Mouse (Mus musculus) lung, postnatal 14 days (tissue): ENCODE measurements around the gene Clspn.
A peak's percentile ranks its signal among the peaks of the same experiment; 100 is the strongest.
"Not testable (repeated sequence)": the region's sequence is repeated elsewhere in the genome, so short reads cannot be mapped to it uniquely, and the experiment has no call there.

Source experiments
- DNase-seq: peaks from one replicate; pipeline ENCODE4 v3.0.0; 2021

Clspn gene

DNA sequence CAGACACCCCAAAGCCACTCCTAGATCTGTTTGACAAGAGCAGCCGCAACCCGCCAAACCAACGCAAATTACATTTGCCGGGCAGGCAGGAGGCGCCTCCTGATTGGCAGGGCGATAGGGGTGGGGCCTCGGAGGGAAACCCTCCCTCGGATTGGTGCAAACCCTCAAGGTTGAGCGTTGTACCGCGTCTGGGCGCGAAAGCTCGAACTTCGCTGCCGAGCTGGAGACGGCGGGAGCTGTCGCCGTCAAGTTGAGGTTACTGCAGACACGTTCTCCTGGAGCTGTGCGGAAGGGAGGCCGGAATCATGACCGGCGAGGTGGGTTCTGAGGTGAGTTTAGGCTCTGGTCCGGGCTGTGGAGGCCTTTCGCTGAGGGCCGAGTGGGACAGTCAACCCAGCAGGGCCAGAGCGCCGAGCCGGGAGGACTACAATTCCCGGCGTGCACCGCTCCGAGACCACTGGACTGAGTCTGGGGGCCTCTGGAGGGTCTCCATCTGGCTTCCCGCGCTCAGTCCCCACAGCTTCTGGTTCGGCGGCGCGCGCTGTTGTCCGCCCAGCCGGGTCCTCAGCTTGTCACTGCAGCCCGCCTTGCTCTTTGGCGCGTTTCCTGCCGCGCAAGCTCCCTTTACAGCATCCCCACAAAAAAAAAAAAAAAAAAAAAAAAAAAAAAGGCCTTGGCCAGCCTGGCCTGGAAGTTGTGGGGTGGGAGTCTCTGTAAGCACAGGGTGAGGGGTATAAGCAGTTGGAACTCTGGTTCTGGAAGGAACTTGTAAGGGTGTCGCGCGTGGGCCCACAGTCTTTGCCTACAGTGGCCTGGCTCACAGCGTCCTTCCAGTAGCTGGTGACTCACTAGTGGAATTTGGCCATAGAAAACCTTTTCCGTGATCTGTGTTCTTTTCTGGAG is at the start of gene Clspn:
Gene Clspn, plus strand, starts transcription at position 127 of the 903 bp plus-strand sequence.
- peak; percentile 88 for DNase-seq

DNA sequence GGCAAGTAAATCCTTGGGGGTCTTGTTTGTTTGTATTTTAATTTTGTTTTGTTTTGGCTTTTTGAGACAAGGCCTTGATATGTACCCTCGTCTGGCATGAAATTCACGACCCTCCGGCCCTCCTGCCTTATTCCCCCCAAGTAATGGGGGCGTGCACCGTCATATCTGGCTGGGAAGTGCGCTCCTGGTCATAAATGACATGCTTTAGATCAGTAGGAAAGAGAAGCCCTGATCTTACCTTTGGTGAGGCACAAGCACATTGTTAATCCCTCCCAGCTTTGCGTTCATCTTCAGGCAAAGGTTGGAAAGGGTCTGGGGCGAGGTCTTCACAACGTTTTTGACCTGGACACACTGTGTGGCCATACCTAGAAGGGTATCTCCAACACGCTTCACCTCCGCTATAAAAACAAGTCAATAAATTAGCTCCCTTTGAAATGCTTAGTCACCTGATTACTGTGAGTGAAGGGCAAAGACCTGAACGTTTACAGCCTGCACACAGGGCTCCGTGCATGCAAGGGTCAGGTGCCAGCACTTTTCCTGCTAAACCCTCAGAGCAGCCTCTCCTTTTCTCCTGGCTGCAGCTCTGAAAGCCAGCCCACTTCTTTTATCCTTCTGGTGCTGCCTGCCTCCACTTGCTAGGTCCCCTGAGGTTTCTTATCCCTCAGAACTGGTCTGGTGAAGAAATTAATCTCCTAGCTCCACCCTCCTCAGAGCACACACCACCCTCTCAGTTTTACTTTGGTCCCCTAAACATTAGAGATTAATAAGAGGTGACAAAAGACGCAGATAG is 48.4 kb upstream of the Clspn start:
- no peak for DNase-seq

DNA sequence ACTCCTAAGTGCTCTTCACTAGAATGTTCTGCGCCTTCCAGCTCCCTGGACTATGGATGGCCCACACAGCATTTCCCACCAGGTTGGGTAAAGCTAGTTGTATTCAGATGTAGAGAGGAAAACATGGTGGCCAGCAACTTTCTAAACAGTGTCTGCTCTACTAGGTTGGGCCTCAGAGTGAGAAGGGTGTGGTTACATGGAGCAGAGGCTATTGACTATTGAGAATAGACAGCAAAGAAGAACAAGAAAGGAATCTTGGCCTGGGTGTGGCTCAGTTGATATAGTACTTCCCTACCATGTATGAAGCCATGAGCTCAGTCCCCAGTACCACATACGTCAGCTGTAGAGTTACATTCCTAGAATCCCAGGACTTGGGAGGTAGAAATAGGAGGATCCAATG is 47.7 kb upstream of the Clspn start:
- DNase-seq, result no peak

GRCm38 (mm10) chr4:126511013-126511412 is 45.7 kb upstream of the Clspn start:
- no peak for DNase-seq

DNA sequence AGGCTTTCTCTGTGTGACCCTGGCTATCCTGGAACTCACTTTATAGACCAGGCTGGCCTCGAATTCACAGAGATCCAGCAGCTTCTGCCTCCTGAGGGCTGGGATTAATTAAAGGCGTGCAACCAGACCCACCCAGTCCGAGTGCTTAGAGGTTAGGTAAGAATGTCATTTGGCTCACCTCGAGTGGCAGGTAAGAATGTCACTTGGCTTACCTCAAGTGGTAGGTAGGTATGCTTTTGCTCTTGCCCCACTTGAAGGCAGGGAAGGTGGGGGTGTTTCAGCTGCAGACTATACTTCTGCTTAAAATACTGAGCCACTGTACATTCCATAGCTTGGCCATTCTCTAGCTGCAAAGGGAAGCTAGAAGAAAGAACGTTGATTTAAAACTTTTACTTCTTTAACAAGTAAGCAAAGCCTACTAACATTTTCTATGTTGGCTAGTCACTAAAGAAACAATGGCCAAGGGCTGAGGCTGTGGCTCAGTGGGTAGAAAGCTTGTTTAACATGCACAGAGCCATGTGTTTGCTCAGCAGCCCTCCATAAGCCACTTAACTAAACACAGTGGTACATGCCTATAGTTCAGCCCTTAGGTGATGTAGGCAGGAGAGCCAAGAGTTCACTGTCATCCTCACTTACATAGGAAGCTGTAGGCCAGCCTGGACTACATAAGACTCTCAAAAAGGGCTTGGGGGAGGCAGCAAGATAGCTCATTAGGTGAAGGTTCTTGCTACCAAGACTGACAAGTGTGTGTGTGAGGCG is 44.2 kb upstream of the Clspn start:
- DNase-seq, result peak; percentile 45

GRCm38 (mm10) chr4:126526164-126526563 is 30.6 kb upstream of the Clspn start:
- peak; percentile 56 for DNase-seq

DNA sequence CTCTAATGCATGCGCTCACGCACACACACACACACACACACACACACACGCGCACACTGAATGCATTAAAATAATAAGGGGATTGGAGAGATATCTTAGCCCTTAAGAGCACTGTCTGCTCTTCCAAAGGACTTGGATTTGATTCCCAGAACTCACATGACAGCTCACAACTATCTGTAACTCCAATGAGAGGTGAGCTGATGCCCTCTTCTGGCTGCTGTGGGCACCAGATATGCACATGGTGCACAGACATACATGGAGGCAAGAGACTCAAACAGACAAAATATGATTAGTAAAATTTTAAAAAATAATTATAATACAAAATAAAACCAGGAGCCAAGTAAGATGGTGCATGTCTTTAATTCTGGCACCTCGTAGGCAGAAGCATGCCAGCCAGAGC is 29.9 kb upstream of the Clspn start:
- no peak for DNase-seq

GRCm38 (mm10) chr4:126532292-126532691 is 24.4 kb upstream of the Clspn start:
- no peak for DNase-seq

GRCm38 (mm10) chr4:126532827-126533728 is 23.7 kb upstream of the Clspn start, which contains the start of gene Ago4:
Gene Ago4, minus strand, starts transcription at chr4:126533472.
- peak; percentile 67 for DNase-seq

DNA sequence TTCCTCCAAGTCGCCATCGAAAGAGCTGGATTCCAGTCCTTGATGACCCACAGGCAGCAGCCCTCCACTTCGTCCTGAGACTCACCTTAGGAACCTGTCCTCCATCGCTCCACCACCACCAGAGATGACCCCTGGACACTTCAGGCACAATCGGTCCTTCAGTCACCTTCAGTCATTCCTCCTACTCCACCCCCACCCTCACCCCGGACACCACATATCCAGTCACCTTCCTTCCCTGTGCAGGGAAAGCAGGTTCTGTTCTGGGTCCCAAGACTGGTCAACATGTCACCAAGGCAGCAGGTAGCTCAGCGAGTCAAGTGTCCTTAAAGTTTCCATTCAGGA is 23.0 kb upstream of the Clspn start:
- DNase-seq, result no peak

- not testable (repeated sequence) for DNase-seq
Observed at GRCm38 (mm10) chr4:126535631-126536030, 21.1 kb upstream of the Clspn start.

- no peak for DNase-seq
Observed at GRCm38 (mm10) chr4:126536865-126537264, 19.9 kb upstream of the Clspn start.

DNA sequence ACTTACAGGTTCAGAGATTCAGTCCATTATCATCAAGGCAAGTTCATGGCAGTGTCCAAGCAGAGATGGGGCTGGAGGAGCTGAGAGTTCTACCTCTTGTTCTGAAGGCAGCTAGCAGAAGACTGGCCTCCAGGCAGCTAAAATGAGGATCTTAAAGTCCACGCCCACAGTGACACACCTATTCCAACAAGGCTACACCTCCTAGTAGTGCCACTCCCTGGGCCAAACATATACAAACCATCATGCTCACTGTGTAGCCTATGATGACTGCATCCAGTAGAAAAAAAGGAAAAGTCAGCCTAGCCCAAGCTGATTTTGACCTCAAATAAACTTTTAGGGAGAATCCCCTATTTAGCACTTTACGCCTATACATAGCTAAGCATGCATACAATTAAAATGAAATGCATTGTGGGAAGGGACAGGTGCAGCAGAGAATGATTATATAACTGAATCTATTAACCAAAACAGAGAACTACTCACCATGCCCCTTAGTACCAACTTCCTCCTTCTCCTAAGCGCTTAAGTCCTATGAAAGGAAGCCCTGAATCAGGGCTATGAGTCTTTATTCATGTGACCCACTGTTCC is 16.2 kb upstream of the Clspn start:
- no peak for DNase-seq

DNA sequence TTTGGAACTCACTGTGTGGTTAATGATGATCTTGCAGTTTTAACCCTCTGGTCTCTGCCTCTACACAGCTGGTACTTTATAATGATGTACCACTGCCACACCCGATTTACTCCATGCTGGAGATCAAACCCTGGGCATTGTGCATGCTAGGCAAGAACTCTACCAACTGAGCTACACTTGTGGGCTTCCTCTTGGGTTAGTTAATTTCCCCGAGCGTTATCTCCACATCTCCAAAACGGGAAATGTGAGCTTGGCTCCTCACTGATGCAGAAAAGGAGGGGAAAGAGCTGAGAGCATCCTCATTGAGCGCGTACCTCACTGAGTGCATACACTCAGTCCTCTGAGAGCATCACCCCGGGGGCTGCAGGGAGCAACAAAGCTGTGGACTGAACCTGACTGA is 13.9 kb upstream of the Clspn start:
- DNase-seq, result no peak

DNA sequence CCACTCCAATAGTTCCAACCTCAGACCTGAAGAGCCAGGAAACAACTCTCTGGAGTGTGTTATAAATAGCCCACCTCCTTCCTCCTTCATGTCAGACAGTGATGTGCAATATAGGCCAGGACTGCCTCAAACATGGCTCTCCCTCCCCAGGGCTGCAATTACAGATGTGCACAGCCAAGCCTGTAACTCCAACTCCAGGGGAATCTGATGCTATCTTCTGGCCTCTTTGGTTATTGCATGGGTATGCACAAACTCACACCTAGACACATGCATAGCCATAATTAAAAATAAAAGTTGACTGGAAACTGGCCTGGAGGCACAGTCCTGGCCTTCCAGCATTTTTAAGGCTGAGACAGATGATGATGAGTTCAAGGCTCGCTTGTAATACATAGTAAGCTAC is 11.7 kb upstream of the Clspn start:
- DNase-seq, result no peak

- no peak for DNase-seq
Observed at GRCm38 (mm10) chr4:126545703-126546102, 11.0 kb upstream of the Clspn start.

DNA sequence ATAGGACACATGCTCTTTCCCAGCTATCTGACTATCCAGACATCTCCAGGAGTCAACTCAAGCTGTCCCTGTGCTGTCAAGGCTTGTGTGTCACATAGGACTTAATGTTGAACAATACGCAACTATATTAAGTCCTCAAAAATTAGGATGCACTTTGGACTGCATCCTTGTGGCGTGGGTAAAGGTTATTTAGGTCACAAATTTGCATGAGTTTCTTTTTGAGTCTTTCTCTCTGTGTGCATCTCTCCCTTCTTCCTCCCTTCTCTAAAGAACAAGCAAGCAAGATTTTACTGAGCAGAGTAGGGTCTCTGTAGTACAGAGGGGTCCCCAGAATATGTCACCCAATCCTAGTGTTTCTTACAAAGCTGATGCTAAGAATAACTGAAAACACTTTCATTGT is 10.6 kb upstream of the Clspn start:
- DNase-seq, result no peak

DNA sequence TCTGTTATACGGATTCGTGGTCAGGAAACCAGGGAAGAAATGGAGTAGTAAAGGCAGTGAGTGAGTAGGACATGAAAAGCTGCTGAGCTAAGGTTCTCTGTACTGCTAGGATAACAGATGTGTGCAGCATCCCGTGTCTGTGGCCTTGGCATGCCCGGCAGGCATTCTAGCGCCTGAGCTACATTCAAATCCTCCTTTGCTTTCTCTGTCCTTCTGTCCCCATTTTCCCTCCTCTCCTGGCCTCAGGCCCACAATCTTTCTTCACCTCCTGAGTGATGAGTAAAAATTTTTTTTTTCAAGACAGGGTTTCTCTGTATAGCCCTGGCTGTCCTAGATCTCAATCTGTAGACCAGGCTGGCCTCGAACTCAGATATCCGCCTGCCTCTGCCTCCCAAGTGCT is 4.6 kb upstream of the Clspn start:
- no peak for DNase-seq

DNA sequence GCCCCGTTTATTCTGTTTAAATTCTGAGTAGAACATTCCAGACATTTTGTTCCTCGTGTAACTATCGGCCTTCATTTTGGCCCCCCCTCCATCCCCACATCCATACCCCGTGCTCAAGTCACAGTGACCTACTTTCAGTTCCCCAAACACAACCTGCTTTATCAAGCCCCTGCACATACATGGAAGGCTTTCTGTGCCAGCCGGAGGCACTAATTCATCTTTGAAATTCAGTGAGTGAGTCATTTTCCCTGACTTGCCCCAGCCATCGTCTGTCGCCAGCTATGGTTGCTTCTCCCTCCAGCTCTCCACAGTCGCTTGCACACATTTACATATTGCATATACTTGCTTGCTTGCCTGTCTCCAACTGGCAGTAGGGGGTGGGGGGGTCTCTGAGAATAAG is 3.6 kb upstream of the Clspn start:
- no peak for DNase-seq

DNA sequence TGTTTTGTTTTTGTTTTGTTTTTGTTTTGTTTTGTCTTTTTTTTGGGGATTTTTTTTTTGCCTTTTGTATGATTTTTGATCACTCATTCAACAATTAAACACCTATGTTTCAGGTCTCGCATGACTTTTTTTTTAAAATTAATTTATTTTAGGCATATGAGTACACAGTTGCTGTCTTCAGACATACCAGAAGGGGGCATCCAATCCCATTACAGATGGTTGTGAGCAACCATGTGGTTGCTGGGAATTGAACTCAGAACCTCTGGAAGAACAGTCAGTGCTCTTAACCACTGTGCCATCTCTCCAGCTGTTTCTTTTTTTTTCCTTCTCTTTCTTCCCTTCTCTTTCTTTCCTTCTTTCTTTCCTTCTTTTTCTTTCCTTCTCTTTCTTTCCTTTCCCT is 3.0 kb upstream of the Clspn start:
- no peak for DNase-seq

- peak; percentile 41 for DNase-seq
Observed at GRCm38 (mm10) chr4:126554462-126554861, 2.3 kb upstream of the Clspn start.

DNA sequence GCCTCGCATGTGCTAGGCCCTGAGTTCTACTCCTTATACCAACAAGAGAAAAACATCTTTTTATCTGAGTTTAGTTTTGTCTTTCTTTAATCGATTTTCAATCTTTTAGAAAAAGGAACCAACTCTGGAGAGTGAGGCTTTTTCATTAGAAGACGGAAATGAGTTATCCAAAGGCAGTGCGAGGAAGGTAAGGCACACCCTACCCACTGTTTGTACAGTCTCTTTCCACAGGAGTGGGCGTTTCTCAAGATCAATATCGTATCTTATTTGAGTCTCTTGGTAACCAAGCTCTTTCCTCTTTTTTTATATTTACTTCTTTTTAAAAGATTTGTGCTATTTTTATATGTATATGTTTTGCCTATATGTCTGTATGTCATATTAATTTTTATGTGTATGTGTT is 7.1 kb downstream of the Clspn start:
- DNase-seq, result no peak
